ENCODE assay signal across 23 mouse cellular contexts in the genomic region with DNA sequence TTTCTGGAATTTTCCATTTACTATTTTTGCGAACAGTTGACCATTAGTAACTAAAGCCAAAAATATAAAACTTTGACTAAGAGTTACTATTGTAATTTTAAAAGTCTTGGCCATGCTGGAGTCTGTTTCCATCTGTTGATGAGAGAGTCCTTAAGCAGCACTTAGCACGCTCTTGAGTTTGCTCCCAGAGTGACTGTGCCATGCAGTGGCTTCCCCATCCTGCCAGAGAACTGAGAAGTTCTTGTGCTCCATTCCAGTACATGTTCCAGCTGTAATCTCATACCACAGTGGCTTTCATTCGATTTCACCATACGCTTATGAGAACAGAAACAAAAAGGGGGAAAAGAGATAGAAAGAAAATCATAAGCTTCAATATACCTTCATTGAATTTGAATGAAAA.
DNase-seq lines count a peak whose midpoint lies in the region; ATAC-seq and TF ChIP-seq lines count a peak whose summit lies in the region.
"Had no signal": no experiment of that assay in that cellular context is flagged by ENCODE, and none has a peak within 500 bp of the region (broad histone marks: within the 10 kb centered on the region; RNA-seq: fewer than 3 reads in every experiment).

No protein-coding gene starts in this region.

- H3K27me3 ChIP-seq in liver, adult 2 months (ENCODE audit: control insufficient read depth, insufficient read depth, low read length), result 0 out of 2 replicates have a peak, but pooled peaks cover 2% of the 10 kb centered on the region
- H3K27me3 ChIP-seq in liver, embryonic 12.5 days (replicated peaks), result no peaks in the 10 kb centered on the region
- H3K27me3 ChIP-seq in hindbrain, embryonic 13.5 days, result no peaks in the 10 kb centered on the region
- H3K27me3 ChIP-seq: embryonic facial prominence, embryonic 13.5 days; forebrain, embryonic 12.5 days; forebrain, embryonic 15.5 days; hindbrain, embryonic 15.5 days had no signal

- no peak overlapping the region for H3K4me2 ChIP-seq in liver, embryonic 12.5 days
- H3K4me2 ChIP-seq in hindbrain, embryonic 13.5 days, result no peak overlapping the region
- H3K4me2 ChIP-seq: embryonic facial prominence, embryonic 13.5 days; forebrain, embryonic 12.5 days; forebrain, embryonic 15.5 days; heart, embryonic 11.5 days; hindbrain, embryonic 15.5 days had no signal

- H3K79me2 ChIP-seq in liver, adult 2 months (ENCODE audit: control insufficient read depth, insufficient read depth, low read length), result no peaks in the 10 kb centered on the region

- DNase-seq in liver, adult 2 months (ENCODE audit: extremely low read depth, low read depth, low spot score), result peak; percentile 40
- peak; percentile 7 for DNase-seq in lung, postnatal 10 days
- DNase-seq in lung, postnatal 4 days, result no peak
- DNase-seq in lung, postnatal 36 days, result peak; percentile 21
- DNase-seq: adrenal gland, adult 2 months; adrenal gland, postnatal 14 days; cerebellum, adult 11-12 months; cerebellum, adult 8-10 months; cerebellum, postnatal 10 days; cerebellum, postnatal 36 days; embryo, embryonic 11 days; gastrocnemius, postnatal 25 days; heart, postnatal 4 days had no signal

- H3K27ac ChIP-seq in liver, adult 2 months (replicated peaks; ENCODE audit: insufficient read depth, low read depth, low read length), result no peak overlapping the region
- H3K27ac ChIP-seq in liver, embryonic 12.5 days, result no peak overlapping the region
- H3K27ac ChIP-seq in hindbrain, embryonic 13.5 days, result no peak overlapping the region
- H3K27ac ChIP-seq: embryonic facial prominence, embryonic 10.5 days; embryonic facial prominence, embryonic 13.5 days; forebrain, embryonic 12.5 days; forebrain, embryonic 15.5 days; hindbrain, embryonic 15.5 days had no signal

- peaks cover 4% of the 10 kb centered on the region; the same call in 1 of the 2 replicates for H3K4me1 ChIP-seq in liver, adult 2 months (ENCODE audit: control insufficient read depth, insufficient read depth, low read length)
- no peaks in the 10 kb centered on the region for H3K4me1 ChIP-seq in liver, embryonic 12.5 days
- peaks cover 26% of the 10 kb centered on the region for H3K4me1 ChIP-seq in hindbrain, embryonic 13.5 days (replicated peaks)

- no peaks in the 10 kb centered on the region for H3K36me3 ChIP-seq in liver, adult 2 months (ENCODE audit: control insufficient read depth, insufficient read depth, low read length)
- no peaks in the 10 kb centered on the region for H3K36me3 ChIP-seq in liver, embryonic 12.5 days
- H3K36me3 ChIP-seq in hindbrain, embryonic 13.5 days, result no peaks in the 10 kb centered on the region
- H3K36me3 ChIP-seq: embryonic facial prominence, embryonic 10.5 days; embryonic facial prominence, embryonic 13.5 days; forebrain, embryonic 12.5 days; forebrain, embryonic 15.5 days; hindbrain, embryonic 15.5 days had no signal

- TF ChIP-seq CTCF in liver, adult 2 months (IDR thresholded peaks at IDR 0.05; ENCODE audit: low read depth, low read length), result no peak

- TF ChIP-seq POLR2A in liver, adult 2 months (IDR thresholded peaks at IDR 0.05; ENCODE audit: extremely low read depth, insufficient read depth, low read length), result no peak

- WGBS in liver, adult 2 months, result 75% methylated on average over 4 of the region's 4 CpGs
- 69% methylated on average over 4 of the region's 4 CpGs for WGBS in liver, embryonic 12.5 days (ENCODE audit: insufficient replicate concordance)
- 97% methylated on average over 4 of the region's 4 CpGs for WGBS in hindbrain, embryonic 13.5 days

- ATAC-seq in liver, embryonic 12.5 days, result no peak
- ATAC-seq in hindbrain, embryonic 13.5 days (ENCODE audit: low FRiP score), result no peak
- ATAC-seq: CD4-positive, CD25-positive, alpha-beta regulatory T cell, adult 4 months; forebrain, embryonic 15.5 days had no signal

- no peaks in the 10 kb centered on the region for H3K9me3 ChIP-seq in liver, embryonic 12.5 days (replicated peaks)
- H3K9me3 ChIP-seq in hindbrain, embryonic 13.5 days, result no peaks in the 10 kb centered on the region
- H3K9me3 ChIP-seq: embryonic facial prominence, embryonic 10.5 days; embryonic facial prominence, embryonic 13.5 days; forebrain, embryonic 12.5 days; forebrain, embryonic 15.5 days; hindbrain, embryonic 15.5 days had no signal

- H3K9ac ChIP-seq in liver, adult 2 months (ENCODE audit: low read depth, low read length), result no peak overlapping the region
- no peak overlapping the region for H3K9ac ChIP-seq in liver, embryonic 12.5 days
- H3K9ac ChIP-seq in hindbrain, embryonic 13.5 days, result no peak overlapping the region
- H3K9ac ChIP-seq: embryonic facial prominence, embryonic 13.5 days; forebrain, embryonic 12.5 days; forebrain, embryonic 15.5 days; hindbrain, embryonic 15.5 days had no signal

- no peak overlapping the region for H3K4me3 ChIP-seq in liver, adult 2 months (ENCODE audit: insufficient read depth, low read depth, low read length)
- H3K4me3 ChIP-seq in liver, embryonic 12.5 days, result no peak overlapping the region
- H3K4me3 ChIP-seq in hindbrain, embryonic 13.5 days, result no peak overlapping the region
- H3K4me3 ChIP-seq: embryonic facial prominence, embryonic 10.5 days; embryonic facial prominence, embryonic 13.5 days; erythroblast, embryonic 14.5 days; forebrain, embryonic 12.5 days; forebrain, embryonic 15.5 days; hindbrain, embryonic 15.5 days had no signal

Comparison
In these comparisons a context has a peak if more than half of its experiments do, and no peak if none do; other contexts are left out.
1. DNase-seq: peak in liver, adult 2 months (single experiment), lung, postnatal 10 days (single experiment) and lung, postnatal 36 days (single experiment); none in lung, postnatal 4 days (0 of 2).